Mouse (Mus musculus) C2C12 (cell line): Measurements from ENCODE around the gene Art4. TPM values are rescaled to one million over a fixed set of nuclear protein-coding genes. Genes with fewer than 3 reads are reported as not detected.

Source experiments
- H3K27me3 ChIP-seq: one replicate; pipeline ENCODE4 v1.6.1; 2011; ENCODE audit not compliant: control insufficient read depth, insufficient read depth, insufficient read length
- H3K36me3 ChIP-seq: one replicate; pipeline ENCODE4 v1.6.1; 2011; ENCODE audit not compliant: control insufficient read depth, insufficient read depth
- H3K4me3 ChIP-seq: one replicate; pipeline ENCODE4 v1.5.1; 2011; ENCODE audit warnings: mild to moderate bottlenecking, control low read depth; ENCODE audit not compliant: poor library complexity, insufficient read depth, severe bottlenecking
- H3K79me2 ChIP-seq: one replicate; pipeline ENCODE4 v1.6.1; 2011; ENCODE audit not compliant: control insufficient read depth, insufficient read depth
- H3K79me3 ChIP-seq: one replicate; pipeline ENCODE4 v1.6.1; 2011; ENCODE audit warnings: low read depth, control low read depth
- H3ac ChIP-seq: one replicate; pipeline ENCODE3; 2011; ENCODE audit warnings: low read depth; ENCODE audit not compliant: control insufficient read depth, insufficient read length
- CEBPB ChIP-seq: IDR thresholded peaks from one replicate; pipeline ENCODE4 v1.6.1; 2011; ENCODE audit warnings: low read depth, mild to moderate bottlenecking, control low read depth, moderate library complexity
- CTCF ChIP-seq: IDR thresholded peaks from one replicate; pipeline ENCODE4 v1.5.1; 2011; ENCODE audit not compliant: control insufficient read depth, insufficient read depth, insufficient read length
- FOSL1 ChIP-seq: IDR thresholded peaks from one replicate; pipeline ENCODE4 v1.8.0; 2011; ENCODE audit warnings: mild to moderate bottlenecking, low read length; ENCODE audit not compliant: poor library complexity, insufficient read depth, severe bottlenecking
- MAX ChIP-seq: IDR thresholded peaks from one replicate; pipeline ENCODE4 v1.6.1; 2011; ENCODE audit warnings: mild to moderate bottlenecking, control low read depth
- MYOD1 ChIP-seq: IDR thresholded peaks from one replicate; pipeline ENCODE4 v1.6.1; 2011; ENCODE audit warnings: low read depth; ENCODE audit not compliant: control insufficient read depth, insufficient read length
- MYOG ChIP-seq: IDR thresholded peaks from one replicate; pipeline ENCODE4 v1.6.1; 2011; ENCODE audit not compliant: control insufficient read depth, insufficient read length; ENCODE audit errors: extremely low read depth
- USF1 ChIP-seq: IDR thresholded peaks from one replicate; pipeline ENCODE4 v1.6.1; 2011; ENCODE audit warnings: low read depth, mild to moderate bottlenecking, control low read depth, moderate library complexity
- polyA plus RNA-seq: library from polyadenylated mRNA; unstranded; fragments of >200 nt; fragmentation: generic; extraction: Trizol; gene quantifications from one replicate; pipeline ENCODE4 v1.2.1, GENCODE M21; 2012; ENCODE audit warnings: missing spikeins

Art4 gene
- polyA plus RNA-seq, 1 experiment: not detected

DNA sequence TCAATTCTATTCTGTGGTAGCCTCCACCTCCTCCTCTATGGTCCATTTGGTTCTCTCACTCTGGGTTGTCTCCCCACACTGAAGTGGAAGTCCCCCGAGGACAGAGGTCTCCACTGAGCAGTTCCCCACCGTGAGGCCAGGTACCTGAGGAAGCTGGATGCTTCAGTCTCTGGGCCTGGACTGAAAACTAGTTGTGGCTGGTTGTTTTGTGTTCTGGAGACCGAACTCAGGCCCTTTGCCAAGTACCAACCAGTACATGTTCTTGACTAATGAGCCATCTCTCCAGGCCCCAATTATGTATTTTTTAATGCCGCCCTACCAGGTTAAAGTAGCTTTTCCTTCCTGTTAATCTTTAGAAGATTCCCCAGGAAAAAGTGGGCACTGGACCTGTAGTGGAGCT lies 5.2 kb downstream of the Art4 start:
- Histone ChIP-seq H3K27me3 (no peaks in the 10 kb centered on the region), H3K79me3 (no peaks in the 10 kb centered on the region), H3K4me3 (no peak overlapping the region), H3K36me3 (no peaks in the 10 kb centered on the region), H3ac (no peak overlapping the region), H3K79me2 (no peaks in the 10 kb centered on the region)
- TF ChIP-seq MYOD1 (no peak), USF1 (no peak), MAX (no peak), FOSL1 (no peak), MYOG (no peak), CEBPB (no peak), CTCF (no peak)

DNA sequence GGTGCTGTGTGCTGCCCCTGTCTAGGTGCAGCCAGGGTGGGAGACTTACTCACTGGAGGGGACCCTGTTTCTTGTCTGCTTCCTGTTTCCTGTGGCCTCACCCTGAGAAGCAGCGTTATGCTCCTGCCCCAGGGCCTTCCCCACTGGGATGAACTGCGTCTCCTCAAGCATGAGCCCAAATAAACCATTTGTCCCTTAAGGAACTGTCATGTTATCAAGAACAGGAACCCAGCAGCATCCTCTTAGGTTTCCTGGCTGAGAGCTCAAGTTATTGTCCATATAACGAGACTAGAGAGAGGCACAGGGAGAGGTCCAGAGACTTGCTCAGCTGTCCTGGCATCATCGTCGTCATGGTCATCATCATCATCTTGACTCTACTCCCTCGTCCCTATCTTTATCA lies 7.3 kb downstream of the Art4 start:
- no peaks in the 10 kb centered on the region for H3K79me2 ChIP-seq
- no peaks in the 10 kb centered on the region for H3K79me3 ChIP-seq
- H3K36me3 ChIP-seq: no peaks in the 10 kb centered on the region
- TF ChIP-seq USF1 (no peak), MYOD1 (no peak), MAX (no peak), CTCF (no peak), FOSL1 (no peak), CEBPB (no peak), MYOG (no peak)
- H3K4me3 ChIP-seq: no peak overlapping the region
- H3K27me3 ChIP-seq: no peaks in the 10 kb centered on the region
- H3ac ChIP-seq: no peak overlapping the region

DNA sequence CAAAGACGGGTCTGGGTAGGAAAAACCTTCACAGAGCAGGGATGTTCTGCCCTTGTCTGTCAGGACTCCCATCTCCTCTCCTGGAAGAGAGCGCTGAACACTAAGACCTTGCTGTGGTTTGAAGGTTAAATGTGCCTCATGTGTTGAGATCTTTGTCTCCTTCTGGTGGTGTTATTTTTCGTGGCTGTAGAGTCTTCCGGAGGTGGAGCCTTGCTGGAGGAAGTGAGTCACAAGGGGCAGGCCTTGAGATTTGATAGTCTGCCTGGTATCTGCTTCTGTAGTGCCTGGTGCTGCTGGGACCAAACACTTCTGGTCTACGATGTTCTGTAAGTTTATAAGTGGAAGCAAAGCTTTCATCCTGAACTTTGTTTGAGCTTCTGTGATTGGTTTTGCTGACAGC lies 8.6 kb downstream of the Art4 start:
- no peak for TF ChIP-seq FOSL1
- no peak for TF ChIP-seq USF1
- no peak for TF ChIP-seq CTCF
- Histone ChIP-seq H3ac (no peak overlapping the region), H3K79me3 (no peaks in the 10 kb centered on the region), H3K79me2 (no peaks in the 10 kb centered on the region), H3K27me3 (no peaks in the 10 kb centered on the region), H3K36me3 (no peaks in the 10 kb centered on the region), H3K4me3 (no peak overlapping the region)

DNA sequence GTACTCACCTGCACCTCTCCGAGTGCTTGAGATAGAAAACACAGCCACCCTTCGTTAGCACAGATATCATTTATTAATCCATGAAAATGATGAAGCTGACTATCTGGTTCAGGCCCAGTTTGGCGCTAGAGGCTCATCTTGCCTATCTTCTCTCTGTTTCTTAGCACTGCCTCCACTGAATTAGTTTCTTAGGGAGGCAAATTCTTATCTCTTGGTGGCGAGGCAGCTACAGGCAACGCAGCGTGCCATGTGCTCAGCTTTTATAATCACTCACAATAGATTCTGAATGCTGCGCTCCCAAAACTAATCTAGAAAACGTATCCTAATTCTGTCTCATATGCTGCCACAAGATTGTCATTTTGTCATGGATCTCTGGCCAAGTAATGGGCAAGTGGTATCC lies 9.1 kb downstream of the Art4 start:
- Histone ChIP-seq H3ac (no peak overlapping the region), H3K4me3 (no peak overlapping the region), H3K79me2 (no peaks in the 10 kb centered on the region), H3K27me3 (no peaks in the 10 kb centered on the region), H3K36me3 (no peaks in the 10 kb centered on the region), H3K79me3 (no peaks in the 10 kb centered on the region)
- TF ChIP-seq MAX (no peak), USF1 (no peak), FOSL1 (no peak), CTCF (no peak), MYOG (no peak), MYOD1 (no peak), CEBPB (no peak)

DNA sequence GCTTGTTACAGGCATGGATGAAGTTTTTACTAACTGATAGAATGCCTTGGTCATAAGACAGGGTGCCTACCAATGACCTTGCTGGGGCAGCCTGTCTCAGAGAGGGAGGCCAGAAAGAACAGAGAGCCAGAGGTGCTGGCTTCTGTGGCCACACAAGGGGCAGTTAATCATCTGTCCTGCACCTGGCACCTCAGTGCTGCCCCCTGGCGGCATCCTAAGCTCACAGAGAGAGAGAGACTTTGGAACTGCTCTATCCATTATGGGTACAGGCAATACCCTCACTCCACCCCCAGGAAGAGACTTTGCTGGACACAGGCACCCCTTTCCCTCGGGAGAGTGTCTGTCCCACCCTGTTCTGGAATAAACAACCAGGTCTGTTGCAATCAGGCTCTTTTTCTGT lies 9.7 kb downstream of the Art4 start:
- Histone ChIP-seq H3K79me3 (no peaks in the 10 kb centered on the region), H3K4me3 (no peak overlapping the region), H3K27me3 (no peaks in the 10 kb centered on the region), H3K36me3 (no peaks in the 10 kb centered on the region), H3K79me2 (no peaks in the 10 kb centered on the region), H3ac (no peak overlapping the region)
- TF ChIP-seq USF1: no peak
- TF ChIP-seq MAX: no peak
- no peak for TF ChIP-seq CEBPB
- no peak for TF ChIP-seq FOSL1
- TF ChIP-seq CTCF: no peak
- no peak for TF ChIP-seq MYOD1

DNA sequence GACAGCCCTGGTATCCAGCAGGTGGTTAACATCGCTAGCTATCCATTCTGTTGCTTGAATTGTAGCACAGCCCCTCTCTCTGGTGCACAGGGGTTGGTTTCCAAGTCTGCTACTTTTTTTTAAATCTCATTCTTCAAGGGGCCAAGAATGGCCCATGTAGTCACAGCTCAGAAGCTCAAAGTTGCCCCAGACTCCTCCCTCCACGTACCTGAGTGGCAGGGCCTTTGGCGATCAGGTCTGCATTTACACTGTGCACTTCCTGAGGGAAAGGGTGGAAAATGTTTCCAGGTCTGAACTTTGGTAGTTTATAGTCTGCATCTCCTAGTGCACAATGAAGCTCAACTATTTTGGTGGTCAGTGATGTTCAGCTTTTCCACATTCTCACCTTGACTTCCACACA lies 10.3 kb downstream of the Art4 start:
- Histone ChIP-seq H3K36me3 (no peaks in the 10 kb centered on the region), H3K79me3 (no peaks in the 10 kb centered on the region), H3K4me3 (no peak overlapping the region), H3ac (no peak overlapping the region), H3K27me3 (no peaks in the 10 kb centered on the region), H3K79me2 (no peaks in the 10 kb centered on the region)
- TF ChIP-seq FOSL1: no peak
- no peak for TF ChIP-seq CEBPB
- TF ChIP-seq MAX: no peak
- no peak for TF ChIP-seq CTCF
- no peak for TF ChIP-seq MYOG
- TF ChIP-seq MYOD1: no peak
- no peak for TF ChIP-seq USF1
